ENCODE assay signal across 1 mouse cellular context in the genomic region with DNA sequence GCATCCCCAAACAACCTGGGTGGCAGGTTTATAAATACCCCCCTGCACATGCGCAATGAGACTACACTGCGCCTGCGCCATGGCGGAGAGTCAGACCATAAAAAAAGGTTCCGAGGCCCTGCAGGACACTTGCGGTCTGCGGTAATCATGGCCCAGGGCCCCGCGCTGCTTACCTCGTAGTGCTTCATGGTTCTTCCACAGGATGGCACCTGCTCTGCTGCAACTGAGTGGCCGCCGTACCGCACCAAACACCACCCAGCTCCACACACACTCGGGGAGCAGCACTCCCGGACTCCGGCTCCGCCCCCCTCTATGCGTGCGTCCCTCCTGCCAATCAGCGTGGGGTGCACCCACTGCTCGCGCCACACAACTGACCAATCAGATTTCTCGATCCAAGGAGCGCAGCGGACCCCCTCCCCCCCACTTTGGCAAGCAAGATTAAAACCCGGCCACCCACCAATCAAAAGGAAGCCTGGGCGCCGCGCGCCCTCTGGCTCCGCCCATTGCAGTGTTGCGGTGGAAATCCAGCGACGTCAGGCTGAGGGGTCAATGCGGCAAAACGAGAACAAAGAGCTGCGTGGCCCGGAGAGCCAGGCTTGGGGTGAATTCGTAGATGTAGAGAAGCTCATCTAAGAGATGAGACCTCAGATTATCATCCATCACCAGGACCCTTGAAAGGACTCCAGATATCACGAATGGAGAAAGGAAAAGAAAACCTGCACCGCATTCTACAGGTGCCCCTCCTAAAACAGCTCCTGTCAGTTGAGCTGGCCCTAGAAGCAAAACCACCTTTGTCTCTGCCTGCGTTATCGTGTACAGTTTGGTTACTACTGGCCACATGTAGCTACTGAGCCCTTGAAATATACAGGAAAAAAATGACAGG.
TF ChIP-seq lines count a peak whose summit lies in the region.

No protein-coding gene starts in this region.

TF ChIP-seq in CH12.LX, 34 proteins besides CTCF, POLR2A, EP300 and RAD21:
- TF ChIP-seq HCFC1 (IDR thresholded peaks at IDR 0.05; ENCODE audit: low read depth, low read length) (peak; percentile 49; the same call in 1 of the 2 replicates), JUN (IDR thresholded peaks at IDR 0.05; ENCODE audit: insufficient read depth, low read depth, low read length) (no peak), MAZ (IDR thresholded peaks at IDR 0.05; ENCODE audit: low read depth, low read length) (peak; percentile 56; the same call in 1 of the 2 replicates), RCOR1 (conservative IDR thresholded peaks at IDR 0.05; ENCODE audit: low read depth, low read length) (no peak), CHD2 (IDR thresholded peaks at IDR 0.05; ENCODE audit: low read length) (peak; percentile 88), E2F4 (IDR thresholded peaks at IDR 0.05; ENCODE audit: insufficient replicate concordance, low read depth, low read length) (0 out of 2 replicates have a peak, but pooled peaks have one; percentile 74), TBP (conservative IDR thresholded peaks at IDR 0.05; ENCODE audit: low read depth, low read length) (0 out of 2 replicates have a peak, but pooled peaks have one; percentile 52), ZNF384 (IDR thresholded peaks at IDR 0.05; ENCODE audit: low read depth, low read length) (peak; percentile 62), MXI1 (IDR thresholded peaks at IDR 0.05; ENCODE audit: low read depth, low read length) (peak; percentile 16; the same call in 1 of the 2 replicates), ZMIZ1 (IDR thresholded peaks at IDR 0.05; ENCODE audit: low read depth, low read length) (peak; percentile 62; the same call in 1 of the 2 replicates), IRF4 (IDR thresholded peaks at IDR 0.05; ENCODE audit: low read depth, low read length) (no peak), ELF1 (IDR thresholded peaks at IDR 0.05; ENCODE audit: low read depth, low read length) (0 out of 2 replicates have a peak, but pooled peaks have one; percentile 36), NRF1 (IDR thresholded peaks at IDR 0.05; ENCODE audit: low read depth, low read length) (peak; percentile 95), SMC3 (IDR thresholded peaks at IDR 0.05; ENCODE audit: low read depth, low read length) (no peak), MYC (IDR thresholded peaks at IDR 0.05; ENCODE audit: low read depth, low read length) (no peak), PAX5 (IDR thresholded peaks at IDR 0.05; ENCODE audit: low read length) (no peak), ZC3H11A (IDR thresholded peaks at IDR 0.05; ENCODE audit: low read depth, low read length) (no peak), POLR2AphosphoS2 (IDR thresholded peaks at IDR 0.05; ENCODE audit: low read depth, low read length) (peak; percentile 79; the same call in 1 of the 2 replicates), MEF2A (IDR thresholded peaks at IDR 0.05; ENCODE audit: borderline replicate concordance, low read depth, low read length) (peak; percentile 9; the same call in 1 of the 2 replicates), TCF12 (IDR thresholded peaks at IDR 0.05; ENCODE audit: low read depth, low read length) (peak; percentile 79), JUND (conservative IDR thresholded peaks at IDR 0.05; ENCODE audit: low read depth, low read length) (no peak), GABPA (IDR thresholded peaks at IDR 0.05; ENCODE audit: insufficient replicate concordance, low read depth, low read length) (no peak), USF2 (conservative IDR thresholded peaks at IDR 0.05; ENCODE audit: low read depth, low read length) (no peak), CHD1 (IDR thresholded peaks at IDR 0.05; ENCODE audit: low read depth, low read length) (no peak), ZKSCAN1 (IDR thresholded peaks at IDR 0.05; ENCODE audit: borderline replicate concordance, low read depth, low read length) (no peak), NELFE (IDR thresholded peaks at IDR 0.05; ENCODE audit: low read depth, low read length) (peak; percentile 85), UBTF (IDR thresholded peaks at IDR 0.05; ENCODE audit: low read depth, low read length) (peak; percentile 52; the same call in 1 of the 2 replicates), MAFK (IDR thresholded peaks at IDR 0.05; ENCODE audit: insufficient replicate concordance, low read length) (no peak), SIN3A (IDR thresholded peaks at IDR 0.05; ENCODE audit: low read length) (peak; percentile 84), ETS1 (conservative IDR thresholded peaks at IDR 0.05; ENCODE audit: low read depth, low read length) (no peak), USF1 (IDR thresholded peaks at IDR 0.05; ENCODE audit: low read depth, low read length) (no peak), BHLHE40 (IDR thresholded peaks at IDR 0.05; ENCODE audit: low read depth, low read length) (no peak), KAT2A (IDR thresholded peaks at IDR 0.05; ENCODE audit: insufficient replicate concordance, low read length) (0 out of 2 replicates have a peak, but pooled peaks have one; percentile 25), MAX (IDR thresholded peaks at IDR 0.05; ENCODE audit: low read length) (no peak; the same call in none of the 2 replicates)
